Mouse (Mus musculus) cortical plate, adult 2 months (tissue): ENCODE results near the gene Myl6.

Experiments
- CTCF ChIP-seq: fragments of 200-500 bp; IDR thresholded peaks from 2 replicates; pipeline ENCODE4 v1.5.1; 2011; ENCODE audit warnings: mild to moderate bottlenecking, control low read depth, low read length; ENCODE audit not compliant: insufficient read depth; ENCODE audit errors: extremely low read depth
- POLR2A ChIP-seq: fragments of 200-500 bp; IDR thresholded peaks from 2 replicates; pipeline ENCODE4 v1.6.1; 2011; ENCODE audit warnings: mild to moderate bottlenecking, low read length, control low read depth; ENCODE audit not compliant: insufficient read depth; ENCODE audit errors: extremely low read depth

DNA sequence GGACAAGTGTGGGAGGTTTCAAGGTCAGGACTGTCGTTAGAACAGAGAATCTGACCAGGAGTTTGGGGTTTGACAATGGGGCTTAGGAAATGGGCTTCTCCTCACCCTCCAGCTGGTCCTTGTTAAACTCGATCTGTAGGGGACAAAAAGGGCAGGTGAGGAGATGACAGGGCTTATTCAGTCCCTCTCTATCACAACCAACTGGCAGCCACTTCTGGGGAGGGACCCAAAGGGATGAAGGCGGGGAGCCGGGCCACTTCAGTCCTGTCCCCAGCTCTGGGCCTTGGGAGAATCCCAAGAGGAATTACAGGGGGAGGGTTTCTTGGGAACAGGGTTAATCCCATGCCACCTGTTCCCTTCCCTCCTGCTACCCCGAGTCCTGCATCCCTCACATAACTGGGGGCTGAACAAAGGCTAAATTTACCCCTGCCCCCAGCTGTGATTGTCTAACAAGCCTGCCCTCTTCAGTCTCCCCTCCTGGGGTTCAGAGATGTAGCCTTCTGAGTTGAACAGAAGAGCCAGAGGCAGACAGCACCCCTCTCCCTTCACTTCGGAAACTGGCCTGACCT is 2.6 kb upstream of the Myl6 start:
- TF ChIP-seq POLR2A (no peak), CTCF (no peak)
